Mouse (Mus musculus): ENCODE data around the gene Afm. TPM values are rescaled to one million over a fixed set of nuclear protein-coding genes. Genes with fewer than 3 reads are reported as not detected.

Afm gene
- total and polyA plus RNA-seq, 2 experiments from 2014 or later: not detected

DNA sequence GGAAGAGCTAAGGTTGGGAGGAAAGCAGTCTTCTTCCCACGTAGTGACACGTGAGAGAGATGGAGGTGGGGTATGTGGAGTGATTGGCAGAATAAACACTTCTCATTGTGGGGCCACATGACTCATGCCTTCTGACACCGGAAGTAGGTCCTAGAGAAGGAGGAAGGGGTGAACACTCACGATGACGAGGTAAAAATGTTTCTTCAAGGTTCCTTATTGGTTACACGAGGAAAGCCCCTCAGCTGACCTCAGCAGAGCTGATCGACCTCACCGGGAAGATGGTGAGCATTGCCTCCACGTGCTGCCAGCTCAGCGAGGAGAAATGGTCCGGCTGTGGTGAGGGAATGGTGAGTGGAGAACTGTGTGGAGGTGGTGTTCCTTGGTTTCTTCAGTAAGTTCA is 14.0 kb upstream of the Afm start:
- no peak overlapping the region for H3K9ac ChIP-seq
- no peak for TF ChIP-seq CTCF (IDR thresholded peaks at IDR 0.05; ENCODE audit: low read depth)

DNA sequence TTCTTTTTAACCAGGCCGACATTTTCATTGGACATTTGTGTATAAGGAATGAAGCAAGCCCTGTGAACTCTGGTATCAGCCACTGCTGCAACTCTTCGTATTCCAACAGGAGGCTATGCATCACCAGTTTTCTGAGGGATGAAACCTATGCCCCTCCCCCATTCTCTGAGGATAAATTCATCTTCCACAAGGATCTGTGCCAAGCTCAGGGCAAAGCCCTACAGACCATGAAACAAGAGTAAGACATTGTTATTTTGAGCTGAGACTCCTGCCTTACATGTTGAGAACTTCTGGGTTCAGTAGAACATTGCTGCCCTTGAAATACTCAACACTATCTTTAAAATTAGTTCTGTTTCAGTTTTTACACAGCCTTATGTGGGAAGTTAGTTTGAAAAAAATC is 12.2 kb upstream of the Afm start:
- Histone ChIP-seq H3K9ac (no peak overlapping the region), H3K36me3 (ENCODE audit: insufficient read depth) (no peaks in the 10 kb centered on the region), H3K4me1 (ENCODE audit: insufficient read depth) (no peaks in the 10 kb centered on the region), H3K4me2 (ENCODE audit: low read depth) (no peak overlapping the region), H3K27ac (ENCODE audit: low read depth, low read length) (no peak overlapping the region), H3K27me3 (ENCODE audit: insufficient read depth, low read length) (no peaks in the 10 kb centered on the region), H3K9me3 (ENCODE audit: low read length) (no peaks in the 10 kb centered on the region), H3K4me3 (ENCODE audit: low read depth, low read length) (no peak overlapping the region)
- TF ChIP-seq CTCF (IDR thresholded peaks at IDR 0.05; ENCODE audit: low read depth): no peak
- DNase-seq: no peak
- ATAC-seq: no peak
- WGBS: 81% methylated on average over 2 of the region's 2 CpGs

More for the DNA sequence above, 14.0 kb upstream of the Afm start:
- Histone ChIP-seq H3K27me3 (ENCODE audit: insufficient read depth, low read length) (no peaks in the 10 kb centered on the region), H3K4me3 (ENCODE audit: low read depth, low read length) (no peak overlapping the region), H3K36me3 (ENCODE audit: insufficient read depth) (no peaks in the 10 kb centered on the region), H3K9me3 (ENCODE audit: low read length) (no peaks in the 10 kb centered on the region), H3K4me2 (ENCODE audit: low read depth) (no peak overlapping the region), H3K27ac (ENCODE audit: low read depth, low read length) (no peak overlapping the region), H3K4me1 (ENCODE audit: insufficient read depth) (no peaks in the 10 kb centered on the region)
- DNase-seq: no peak
- no peak for ATAC-seq
- whole genome bisulfite sequencing: 83% methylated on average over 11 of the region's 11 CpGs

DNA sequence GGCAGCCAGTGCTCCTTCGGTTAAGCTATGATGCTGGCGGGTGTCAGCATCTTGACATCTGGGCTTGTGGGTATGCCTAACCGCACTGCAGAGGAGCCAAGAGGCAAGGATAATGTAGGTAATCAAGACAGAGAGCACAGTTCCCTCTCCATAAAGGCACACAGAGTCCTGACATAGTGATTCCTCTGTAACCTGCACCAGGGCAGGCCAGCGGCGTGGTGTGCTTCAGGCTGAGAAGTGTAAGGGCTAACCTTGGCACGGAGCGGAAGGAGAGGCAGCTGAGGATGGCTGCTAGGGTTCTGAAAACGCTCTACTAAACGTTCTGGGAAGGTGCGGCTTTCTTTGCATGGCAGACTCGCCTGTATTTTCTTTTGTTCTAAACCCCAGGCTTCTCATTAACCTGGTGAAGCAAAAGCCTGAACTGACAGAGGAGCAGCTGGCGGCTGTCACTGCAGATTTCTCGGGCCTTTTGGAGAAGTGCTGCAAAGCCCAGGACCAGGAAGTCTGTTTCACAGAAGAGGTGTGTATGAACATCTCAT is 11.3 kb upstream of the Afm start:
- Histone ChIP-seq H3K27ac (ENCODE audit: low read depth, low read length) (no peak overlapping the region), H3K27me3 (ENCODE audit: insufficient read depth, low read length) (no peaks in the 10 kb centered on the region), H3K9ac (no peak overlapping the region), H3K4me2 (ENCODE audit: low read depth) (no peak overlapping the region), H3K4me1 (ENCODE audit: insufficient read depth) (no peaks in the 10 kb centered on the region), H3K36me3 (ENCODE audit: insufficient read depth) (no peaks in the 10 kb centered on the region), H3K4me3 (ENCODE audit: low read depth, low read length) (no peak overlapping the region), H3K9me3 (ENCODE audit: low read length) (no peaks in the 10 kb centered on the region)
- ATAC-seq (no peak), DNase-seq (no peak)
- 37% methylated on average over 13 of the region's 13 CpGs for WGBS
- no peak for TF ChIP-seq CTCF (IDR thresholded peaks at IDR 0.05; ENCODE audit: low read depth)

DNA sequence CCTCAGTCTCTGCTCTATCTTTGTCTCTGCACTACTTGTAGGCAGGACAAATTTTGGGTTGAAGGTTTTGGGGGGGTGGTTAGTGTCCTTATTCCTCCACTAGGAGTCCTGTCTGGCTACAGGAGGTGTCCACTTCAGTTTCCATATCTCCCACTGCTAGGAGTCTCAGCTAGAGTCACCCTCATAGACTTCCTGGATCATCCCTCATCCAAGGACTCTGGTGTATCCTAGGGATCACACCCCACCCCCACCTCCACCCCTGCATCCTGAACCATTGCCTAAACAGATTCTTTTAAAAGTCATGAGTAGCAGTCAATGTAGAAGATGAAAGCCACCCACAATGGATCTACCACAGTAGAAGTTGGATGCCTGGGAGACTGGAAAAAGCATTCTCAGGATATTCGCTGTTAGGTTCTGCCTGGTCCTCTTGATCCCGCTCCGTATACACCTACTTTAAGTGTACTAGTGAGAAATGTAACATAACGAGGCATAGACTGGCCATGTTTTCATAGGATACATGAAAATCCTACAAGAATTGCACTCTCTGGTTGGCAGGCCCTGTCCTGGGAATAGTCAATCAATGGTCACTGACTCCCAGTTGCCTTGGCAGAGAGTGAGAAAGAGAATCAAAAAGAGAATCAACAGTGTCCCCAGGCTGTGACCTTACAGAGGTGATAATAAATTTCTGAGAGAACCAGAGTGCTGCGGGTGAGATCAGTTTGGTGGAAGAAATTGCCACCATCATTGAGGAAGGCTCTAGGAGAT is 8.7 kb upstream of the Afm start:
- Histone ChIP-seq H3K9me3 (ENCODE audit: low read length) (no peaks in the 10 kb centered on the region), H3K4me3 (ENCODE audit: low read depth, low read length) (no peak overlapping the region), H3K4me1 (ENCODE audit: insufficient read depth) (no peaks in the 10 kb centered on the region), H3K4me2 (ENCODE audit: low read depth) (no peak overlapping the region), H3K36me3 (ENCODE audit: insufficient read depth) (no peaks in the 10 kb centered on the region), H3K27me3 (ENCODE audit: insufficient read depth, low read length) (no peaks in the 10 kb centered on the region), H3K9ac (no peak overlapping the region), H3K27ac (ENCODE audit: low read depth, low read length) (no peak overlapping the region)
- DNase-seq: no peak
- no peak for ATAC-seq
- TF ChIP-seq CTCF (IDR thresholded peaks at IDR 0.05; ENCODE audit: low read depth): no peak
- 91% methylated on average over 5 of the region's 5 CpGs for WGBS

DNA sequence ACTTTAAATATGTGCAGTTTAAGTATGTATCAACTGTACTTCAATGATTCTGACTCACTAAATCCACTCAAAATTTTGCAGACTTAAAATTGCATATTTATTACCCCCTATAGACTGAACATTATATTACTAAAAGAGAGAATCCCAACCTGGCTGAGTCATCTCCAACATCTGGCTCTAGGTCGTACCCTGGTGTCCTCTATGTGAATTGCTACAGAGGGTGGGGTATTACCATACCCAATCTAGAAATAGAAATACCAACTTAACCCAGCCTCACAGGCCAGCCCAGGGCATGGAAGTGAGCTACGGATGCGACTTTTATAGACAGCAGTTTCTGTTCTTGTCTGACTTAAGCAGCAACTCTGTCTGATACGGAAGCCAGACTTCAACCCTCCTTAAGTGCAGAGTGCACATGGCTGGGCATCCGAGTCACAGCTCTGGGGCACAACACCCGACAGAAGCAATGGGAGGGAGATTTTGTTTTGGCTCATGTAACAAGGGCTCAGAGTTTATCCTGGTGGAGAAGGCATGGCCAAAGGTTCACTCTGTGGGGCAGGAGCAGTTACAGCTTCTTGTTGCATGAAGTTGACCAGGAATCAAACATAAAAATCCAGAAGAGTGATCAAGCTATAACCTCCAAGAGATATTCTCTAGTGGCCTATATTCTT is 6.3 kb upstream of the Afm start:
- Histone ChIP-seq H3K9me3 (ENCODE audit: low read length) (no peaks in the 10 kb centered on the region), H3K27ac (ENCODE audit: low read depth, low read length) (no peak overlapping the region), H3K36me3 (ENCODE audit: insufficient read depth) (no peaks in the 10 kb centered on the region), H3K9ac (no peak overlapping the region), H3K4me2 (ENCODE audit: low read depth) (no peak overlapping the region), H3K4me3 (ENCODE audit: low read depth, low read length) (no peak overlapping the region), H3K4me1 (ENCODE audit: insufficient read depth) (no peaks in the 10 kb centered on the region), H3K27me3 (ENCODE audit: insufficient read depth, low read length) (no peaks in the 10 kb centered on the region)
- no peak for ATAC-seq
- no peak for DNase-seq
- no peak for TF ChIP-seq CTCF (IDR thresholded peaks at IDR 0.05; ENCODE audit: low read depth)
- 85% methylated on average over 6 of the region's 6 CpGs for WGBS

DNA sequence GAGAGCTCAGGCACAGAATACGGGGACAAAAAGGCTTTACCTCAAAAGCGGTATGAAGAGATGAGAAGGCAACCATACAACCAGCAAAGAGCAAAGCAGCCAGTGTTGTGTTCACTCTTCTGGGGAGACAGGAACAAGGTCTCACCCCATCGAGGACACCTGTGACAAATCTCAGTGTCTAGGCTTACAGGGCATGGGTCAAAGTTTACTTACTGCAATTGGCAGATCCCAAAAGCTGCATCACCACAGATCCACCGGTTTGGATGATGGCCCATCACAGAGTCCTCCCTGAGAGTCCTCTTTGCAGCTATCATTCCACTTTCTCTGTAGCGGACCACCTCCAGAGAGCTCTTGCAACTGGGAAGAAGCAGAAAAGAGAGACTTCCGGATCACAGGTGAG is 3.2 kb upstream of the Afm start:
- DNase-seq: no peak
- no peak overlapping the region for H3K27ac ChIP-seq (ENCODE audit: low read depth, low read length)
- no peak for ATAC-seq
- no peak overlapping the region for H3K9ac ChIP-seq
- H3K4me1 ChIP-seq (ENCODE audit: insufficient read depth): no peaks in the 10 kb centered on the region
- H3K36me3 ChIP-seq (ENCODE audit: insufficient read depth): no peaks in the 10 kb centered on the region
- no peak for TF ChIP-seq CTCF (IDR thresholded peaks at IDR 0.05; ENCODE audit: low read depth)
- H3K27me3 ChIP-seq (ENCODE audit: insufficient read depth, low read length): no peaks in the 10 kb centered on the region
- H3K9me3 ChIP-seq (ENCODE audit: low read length): no peaks in the 10 kb centered on the region
- H3K4me2 ChIP-seq (ENCODE audit: low read depth): no peak overlapping the region
- 92% methylated on average over 6 of the region's 6 CpGs for WGBS
- H3K4me3 ChIP-seq (ENCODE audit: low read depth, low read length): no peak overlapping the region

DNA sequence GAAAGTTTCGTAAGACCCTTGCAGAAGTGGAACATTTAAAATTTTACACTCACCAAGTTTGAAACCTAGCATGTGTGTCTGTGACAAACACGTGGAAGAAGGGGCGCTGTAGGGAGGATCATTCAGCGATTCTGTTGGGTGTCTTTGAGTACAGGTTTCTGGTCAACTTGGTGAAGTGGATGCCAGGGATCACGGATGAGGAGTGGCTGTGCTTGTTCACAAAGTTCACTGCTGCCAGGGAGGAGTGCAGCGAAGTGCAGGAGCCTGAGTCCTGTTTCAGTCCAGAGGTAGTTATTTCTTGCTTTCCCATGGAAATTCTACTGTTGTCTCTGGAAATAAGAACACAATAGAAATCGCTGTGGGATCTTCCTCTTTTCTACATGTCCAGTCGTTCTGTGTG is 32.5 kb downstream of the Afm start:
- no peak for ATAC-seq
- H3K27me3 ChIP-seq (ENCODE audit: insufficient read depth, low read length): no peaks in the 10 kb centered on the region
- no peak overlapping the region for H3K9ac ChIP-seq
- no peak overlapping the region for H3K4me2 ChIP-seq (ENCODE audit: low read depth)
- DNase-seq: no peak
- WGBS: 87% methylated on average over 8 of the region's 8 CpGs
- TF ChIP-seq CTCF (IDR thresholded peaks at IDR 0.05; ENCODE audit: low read depth): no peak
- H3K9me3 ChIP-seq (ENCODE audit: low read length): no peaks in the 10 kb centered on the region
- H3K36me3 ChIP-seq (ENCODE audit: insufficient read depth): no peaks in the 10 kb centered on the region
- no peaks in the 10 kb centered on the region for H3K4me1 ChIP-seq (ENCODE audit: insufficient read depth)
- no peak overlapping the region for H3K4me3 ChIP-seq (ENCODE audit: low read depth, low read length)
- no peak overlapping the region for H3K27ac ChIP-seq (ENCODE audit: low read depth, low read length)

Measured in forebrain, postnatal 0 days (tissue).